Mouse (Mus musculus): ENCODE results near the gene Psmf1. TPM values are rescaled to one million over a fixed set of nuclear protein-coding genes. Genes with fewer than 3 reads are reported as not detected.
A peak's percentile ranks its signal among the peaks of the same experiment; 100 is the strongest.

Gene Psmf1
- total and polyA plus RNA-seq, 3 experiments = 21.8 to 29.6 (median 25.9) TPM

DNA sequence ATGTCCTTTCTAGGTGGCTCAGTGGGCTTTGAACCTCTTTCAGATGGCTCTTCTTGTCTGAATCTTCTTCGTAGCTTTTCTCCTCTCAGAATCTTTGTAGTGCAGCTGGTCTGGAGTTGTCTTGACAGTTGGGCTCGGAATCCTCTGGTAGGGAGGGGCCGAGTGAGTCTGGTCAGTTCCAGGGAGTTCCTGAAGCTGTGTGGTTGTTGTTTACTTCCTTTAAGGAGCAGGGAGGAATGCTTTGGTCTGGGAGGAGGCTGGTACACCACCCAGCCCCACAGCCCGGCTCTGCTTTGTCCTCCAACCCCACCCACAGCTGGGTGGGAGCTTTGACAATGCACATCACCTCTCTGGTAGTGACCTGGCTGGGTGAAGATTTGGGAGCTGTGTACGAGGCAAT is 7.3 kb upstream of the Psmf1 start:
- DNase-seq = no peak
- Histone ChIP-seq H3K27ac (no peak overlapping the region), H3K4me3 (no peak overlapping the region), H3K27me3 (ENCODE audit: control insufficient read depth, insufficient read depth, low read length) (no peaks in the 10 kb centered on the region), H3K9ac (ENCODE audit: low read depth, low read length) (no peak overlapping the region), H3K79me2 (replicated peaks; ENCODE audit: control insufficient read depth, insufficient read depth, low read length) (no peaks in the 10 kb centered on the region), H3K36me3 (ENCODE audit: control insufficient read depth, insufficient read depth, low read length) (no peaks in the 10 kb centered on the region), H3K4me1 (ENCODE audit: control insufficient read depth, insufficient read depth, low read length) (no peaks in the 10 kb centered on the region)
- intact Hi-C loops (cut with DNase I) = no loop called here
- no peak for TF ChIP-seq POLR2A (IDR thresholded peaks at IDR 0.05; ENCODE audit: insufficient read depth, low read depth, low read length)
- no peak for TF ChIP-seq CTCF (IDR thresholded peaks at IDR 0.05)
- no peak for TF ChIP-seq EP300 (IDR thresholded peaks at IDR 0.05; ENCODE audit: insufficient read depth, low read depth, low read length)
- 53% methylated on average over 5 of the region's 5 CpGs for WGBS

DNA sequence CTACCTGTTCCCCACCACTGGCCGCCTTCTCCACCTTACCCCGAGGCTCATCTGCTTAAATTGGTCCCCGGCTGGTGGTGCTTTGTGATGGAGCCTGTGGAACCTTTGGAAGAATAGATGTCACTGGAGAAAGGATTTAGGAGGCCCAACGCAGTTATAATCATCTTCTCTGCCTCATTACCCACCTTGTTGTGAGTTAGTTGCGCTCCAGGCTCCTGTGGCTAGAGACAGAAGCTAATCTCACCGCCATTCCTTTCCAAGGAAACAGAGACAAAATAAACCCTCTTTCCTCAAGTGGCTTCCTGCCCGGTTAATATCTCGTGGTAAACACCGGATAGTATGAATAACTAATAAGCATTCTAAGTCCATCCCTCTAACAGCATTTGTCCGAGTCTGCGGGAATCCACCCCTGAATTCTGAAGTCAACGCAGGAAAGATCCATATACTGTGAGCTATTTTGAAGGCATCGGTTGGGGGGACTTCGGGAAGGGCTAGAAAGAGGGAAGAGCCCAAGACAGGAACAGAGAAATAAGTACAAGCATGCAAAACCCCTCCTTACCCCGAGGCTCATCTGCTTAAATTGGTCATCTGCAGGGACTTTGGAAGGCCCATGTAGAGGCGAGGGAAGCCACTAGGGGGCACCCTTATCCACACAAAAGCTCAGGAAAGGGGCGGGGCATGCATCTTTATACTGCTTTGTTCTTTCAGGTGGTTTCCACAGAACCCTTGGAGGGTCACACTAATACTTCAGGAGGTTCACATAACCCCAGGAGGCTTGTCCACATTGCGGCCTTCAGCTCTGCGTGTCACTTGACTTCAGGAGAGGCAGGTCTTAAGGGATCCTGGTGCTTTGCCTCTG is 4.1 kb upstream of the Psmf1 start:
- Histone ChIP-seq H3K4me1 (ENCODE audit: control insufficient read depth, insufficient read depth, low read length) (no peaks in the 10 kb centered on the region), H3K9ac (ENCODE audit: low read depth, low read length) (no peak overlapping the region), H3K27ac (no peak overlapping the region), H3K27me3 (ENCODE audit: control insufficient read depth, insufficient read depth, low read length) (no peaks in the 10 kb centered on the region), H3K4me3 (no peak overlapping the region), H3K79me2 (replicated peaks; ENCODE audit: control insufficient read depth, insufficient read depth, low read length) (no peaks in the 10 kb centered on the region), H3K36me3 (ENCODE audit: control insufficient read depth, insufficient read depth, low read length) (no peaks in the 10 kb centered on the region)
- TF ChIP-seq CTCF (IDR thresholded peaks at IDR 0.05) = peak; percentile 86
- TF ChIP-seq EP300 (IDR thresholded peaks at IDR 0.05; ENCODE audit: insufficient read depth, low read depth, low read length) = no peak
- intact Hi-C loops (cut with DNase I) = loop anchor here (2.0 kb wide), 1 partner anchor 119 kb away; no protein-coding TSS in a partner anchor
- peak; percentile 36 to 68 for DNase-seq
- WGBS = 37% methylated on average over 19 of the region's 19 CpGs

DNA sequence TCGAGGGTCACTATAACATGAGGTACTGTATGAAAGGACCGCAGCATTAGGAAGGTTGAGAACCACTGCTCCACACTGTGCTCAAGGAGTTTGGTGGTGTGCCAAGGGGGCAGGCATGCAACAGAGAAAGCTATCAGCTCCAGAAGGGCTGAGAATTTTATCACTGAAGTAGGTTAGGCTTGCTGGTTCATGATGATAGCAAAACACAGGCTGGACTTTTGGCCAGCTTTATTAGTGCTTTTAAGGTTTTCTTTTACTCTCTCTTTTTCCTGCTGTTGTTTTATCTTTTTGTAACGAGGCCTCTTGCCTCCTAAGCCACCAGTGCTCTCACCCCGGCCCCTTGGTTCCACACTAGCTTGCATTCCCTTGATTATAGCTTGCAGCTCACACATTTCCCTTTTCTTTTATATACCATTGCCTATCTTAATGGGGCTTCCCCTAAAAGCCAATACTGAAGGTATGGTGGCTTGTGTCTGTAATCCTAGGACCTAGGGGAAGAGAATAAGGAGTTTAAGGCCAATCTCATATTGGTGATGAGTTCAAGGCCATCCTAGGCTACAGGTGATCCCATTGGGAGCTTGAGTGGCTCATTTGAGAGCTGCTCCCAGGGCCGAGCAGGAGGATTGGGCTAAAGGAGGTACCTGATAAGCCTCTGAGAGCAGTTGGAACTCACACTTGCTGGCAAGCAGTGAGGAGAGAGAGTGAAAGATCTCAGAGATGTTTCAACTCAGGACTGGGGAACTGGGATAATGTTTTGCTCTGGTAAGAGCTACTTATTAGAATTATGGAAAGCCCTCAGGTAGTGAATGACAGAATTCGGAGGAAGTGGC is 921 bp downstream of the Psmf1 start:
- no peak for DNase-seq
- intact Hi-C loops (cut with DNase I) = loop anchor here (5.0 kb wide), 1 partner anchor 166 kb away; no protein-coding TSS in a partner anchor
- WGBS = 49% methylated on average over 6 of the region's 6 CpGs
- peaks cover 1% of the 10 kb centered on the region; the same call in 1 of the 2 replicates for H3K79me2 ChIP-seq (replicated peaks; ENCODE audit: control insufficient read depth, insufficient read depth, low read length)
- no peak overlapping the region for H3K4me3 ChIP-seq
- TF ChIP-seq EP300 (IDR thresholded peaks at IDR 0.05; ENCODE audit: insufficient read depth, low read depth, low read length) (no peak), CTCF (IDR thresholded peaks at IDR 0.05) (no peak), POLR2A (IDR thresholded peaks at IDR 0.05; ENCODE audit: insufficient read depth, low read depth, low read length) (no peak)
- H3K27ac ChIP-seq = no peak overlapping the region
- no peak overlapping the region for H3K9ac ChIP-seq (ENCODE audit: low read depth, low read length)
- H3K27me3 ChIP-seq (ENCODE audit: control insufficient read depth, insufficient read depth, low read length) = no peaks in the 10 kb centered on the region
- peaks cover 3% of the 10 kb centered on the region for H3K4me1 ChIP-seq (ENCODE audit: control insufficient read depth, insufficient read depth, low read length)
- no peaks in the 10 kb centered on the region for H3K36me3 ChIP-seq (ENCODE audit: control insufficient read depth, insufficient read depth, low read length)

DNA sequence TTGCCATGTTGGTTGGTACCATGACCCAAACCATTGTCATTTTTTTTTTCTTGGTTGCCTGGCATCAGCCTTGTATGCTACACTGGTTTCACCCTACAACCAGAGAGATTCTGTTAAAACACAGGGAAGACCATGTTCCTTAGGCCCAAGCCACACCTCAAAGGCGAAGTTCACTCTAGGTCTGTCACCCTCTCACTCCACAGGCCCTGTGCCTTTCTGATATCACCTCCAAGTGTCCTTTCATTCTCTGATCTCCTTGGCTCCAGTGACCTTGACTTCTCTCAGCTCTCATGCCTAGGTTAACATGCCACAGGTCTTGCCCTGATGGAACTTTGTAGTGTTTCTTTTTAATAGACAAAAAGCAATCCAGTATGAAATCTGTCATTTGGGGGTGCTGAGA is 1.9 kb downstream of the Psmf1 start:
- DNase-seq = no peak
- 97% methylated on average over 1 of the region's 1 CpGs for WGBS
- Histone ChIP-seq H3K79me2 (replicated peaks; ENCODE audit: control insufficient read depth, insufficient read depth, low read length) (peaks cover 1% of the 10 kb centered on the region; the same call in 1 of the 2 replicates), H3K4me1 (ENCODE audit: control insufficient read depth, insufficient read depth, low read length) (peaks cover 3% of the 10 kb centered on the region), H3K27ac (no peak overlapping the region), H3K9ac (ENCODE audit: low read depth, low read length) (no peak overlapping the region), H3K4me3 (no peak overlapping the region), H3K27me3 (ENCODE audit: control insufficient read depth, insufficient read depth, low read length) (no peaks in the 10 kb centered on the region), H3K36me3 (ENCODE audit: control insufficient read depth, insufficient read depth, low read length) (no peaks in the 10 kb centered on the region)
- no peak for TF ChIP-seq EP300 (IDR thresholded peaks at IDR 0.05; ENCODE audit: insufficient read depth, low read depth, low read length)
- no peak for TF ChIP-seq POLR2A (IDR thresholded peaks at IDR 0.05; ENCODE audit: insufficient read depth, low read depth, low read length)
- no peak for TF ChIP-seq CTCF (IDR thresholded peaks at IDR 0.05)
- intact Hi-C loops (cut with DNase I) = loop anchor here (5.0 kb wide), 1 partner anchor 165 kb away; no protein-coding TSS in a partner anchor

DNA sequence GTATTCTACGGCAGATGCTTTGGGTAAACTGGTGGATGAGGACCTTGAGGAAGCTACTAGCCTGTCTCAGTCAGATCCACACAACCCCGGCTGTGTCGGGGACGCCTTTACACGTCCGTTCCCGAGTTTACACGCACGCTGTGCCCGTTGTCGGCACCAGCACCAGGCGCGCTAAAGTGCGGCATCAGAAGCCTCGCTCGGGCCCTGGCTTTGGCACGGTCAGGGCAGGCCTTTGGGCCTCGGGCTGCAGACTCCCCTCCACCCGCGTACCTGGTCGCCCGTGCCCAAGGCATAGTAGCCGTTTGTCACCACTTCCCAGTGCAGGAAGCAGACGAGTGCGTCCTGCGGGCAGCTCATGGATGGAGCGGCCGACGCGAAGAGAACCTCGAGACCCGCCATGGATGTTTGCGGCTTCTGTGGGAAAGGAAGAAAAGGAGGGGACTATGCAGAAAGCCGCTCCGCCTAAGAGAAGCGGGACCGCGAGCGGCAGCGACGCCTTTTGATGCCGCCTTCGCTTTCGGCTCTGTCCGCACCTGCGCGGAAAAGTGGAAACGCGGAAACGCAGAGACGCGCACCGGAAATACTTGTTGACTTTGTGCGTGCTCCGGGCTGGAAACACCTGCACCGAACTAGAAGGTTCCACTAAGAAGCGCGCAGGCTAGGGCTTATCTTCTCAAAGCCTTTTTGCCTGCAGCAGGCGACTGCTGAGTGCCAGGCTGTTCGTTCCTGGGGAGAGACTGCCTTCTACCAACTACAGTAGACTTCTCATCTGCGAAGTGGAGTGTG is 3.1 kb downstream of the Psmf1 start:
- intact Hi-C loops (cut with DNase I) = loop anchor here (2.0 to 5.0 kb wide), 2 partner anchors 164 to 246 kb away; partner anchors contain the start of gene Nsfl1c
- H3K9ac ChIP-seq (ENCODE audit: low read depth, low read length) = peak overlapping the region; percentile 77
- peaks cover 3% of the 10 kb centered on the region for H3K4me1 ChIP-seq (ENCODE audit: control insufficient read depth, insufficient read depth, low read length)
- TF ChIP-seq CTCF (IDR thresholded peaks at IDR 0.05) = no peak
- peak; percentile 77 for TF ChIP-seq EP300 (IDR thresholded peaks at IDR 0.05; ENCODE audit: insufficient read depth, low read depth, low read length)
- peak; percentile 88 for TF ChIP-seq POLR2A (IDR thresholded peaks at IDR 0.05; ENCODE audit: insufficient read depth, low read depth, low read length)
- peak overlapping the region; percentile 76 for H3K27ac ChIP-seq
- H3K36me3 ChIP-seq (ENCODE audit: control insufficient read depth, insufficient read depth, low read length) = no peaks in the 10 kb centered on the region
- under 1% methylated on average over 61 of the region's 61 CpGs for WGBS
- peak overlapping the region; percentile 57 for H3K4me3 ChIP-seq
- peak; percentile 90 to 92 for DNase-seq
- peaks cover 3% of the 10 kb centered on the region; the same call in 1 of the 2 replicates for H3K79me2 ChIP-seq (replicated peaks; ENCODE audit: control insufficient read depth, insufficient read depth, low read length)
- no peaks in the 10 kb centered on the region for H3K27me3 ChIP-seq (ENCODE audit: control insufficient read depth, insufficient read depth, low read length)
